Comparison of ENCODE assay signal across 17 mouse cellular contexts in the genomic region with DNA sequence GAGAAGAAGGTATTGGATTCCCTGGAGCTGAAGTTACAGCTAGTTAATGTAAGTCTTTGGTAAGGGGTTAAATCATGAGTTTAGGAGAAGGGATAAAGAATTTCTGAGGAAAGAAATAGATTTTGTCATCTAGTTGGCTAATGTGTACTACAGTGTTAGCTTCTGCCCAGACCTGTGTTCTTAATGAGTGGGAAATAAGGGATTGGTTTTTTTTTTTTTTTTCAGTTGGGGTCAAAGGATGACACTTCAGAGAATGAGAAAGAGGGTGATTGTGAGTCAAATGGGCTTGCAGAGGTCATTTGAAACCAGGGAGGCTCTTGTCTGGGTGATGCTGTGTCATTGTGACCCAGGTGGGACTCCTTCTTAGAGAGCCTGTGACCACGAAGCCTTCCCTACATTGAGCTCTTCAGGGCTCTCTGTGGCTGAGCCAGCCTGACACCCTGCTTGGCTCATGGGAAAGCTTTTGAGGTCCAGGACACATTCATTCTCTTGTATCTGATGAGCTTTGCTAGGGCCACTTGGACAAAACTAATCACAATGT.
"Had no signal": no experiment of that assay in that cellular context is flagged by ENCODE, and none has a peak within 500 bp of the region (broad histone marks: within the 10 kb centered on the region; RNA-seq: fewer than 3 reads in every experiment).

No protein-coding gene starts in this region.

- H3K4me1 ChIP-seq: midbrain, embryonic 15.5 days; neural tube, embryonic 13.5 days; stomach, embryonic 15.5 days had no signal

- ATAC-seq: intestine, postnatal 0 days; midbrain, embryonic 15.5 days had no signal

- H3K9ac ChIP-seq: liver, embryonic 13.5 days; midbrain, embryonic 15.5 days; neural tube, embryonic 13.5 days; stomach, embryonic 15.5 days had no signal

- H3K9me3 ChIP-seq: liver, embryonic 13.5 days; midbrain, embryonic 15.5 days; neural tube, embryonic 13.5 days; stomach, embryonic 15.5 days had no signal

- DNase-seq: kidney, adult 2 months; kidney, postnatal 36 days; layer of hippocampus, postnatal 36 days; liver, embryonic 13.5 days; lung, adult 2 months; lung, postnatal 14 days; lung, postnatal 4 days; retina, postnatal 1 day; right cerebral cortex, postnatal 25 days; thymus, postnatal 4 days had no signal

- H3K4me3 ChIP-seq: left cerebral cortex, adult 2 months; liver, embryonic 13.5 days; midbrain, embryonic 15.5 days; neural tube, embryonic 13.5 days; stomach, embryonic 15.5 days had no signal

- H3K36me3 ChIP-seq: liver, embryonic 13.5 days; midbrain, embryonic 15.5 days; neural tube, embryonic 13.5 days; stomach, embryonic 15.5 days had no signal

- H3K27ac ChIP-seq: kidney, postnatal 0 days; left cerebral cortex, adult 2 months; liver, embryonic 13.5 days; midbrain, embryonic 15.5 days; neural tube, embryonic 13.5 days; stomach, embryonic 15.5 days had no signal

- H3K4me2 ChIP-seq: liver, embryonic 13.5 days; midbrain, embryonic 11.5 days; midbrain, embryonic 15.5 days; neural tube, embryonic 13.5 days; stomach, embryonic 15.5 days had no signal

- H3K27me3 ChIP-seq: liver, embryonic 13.5 days; midbrain, embryonic 15.5 days; neural tube, embryonic 13.5 days; stomach, embryonic 15.5 days had no signal
